ENCODE assay signal across 12 mouse cellular contexts in genomic region chr17:75619472-75619871, GRCm38 (mm10).
DNase-seq lines count a peak whose midpoint lies in the region; ATAC-seq and TF ChIP-seq lines count a peak whose summit lies in the region.
"Had no signal": no experiment of that assay in that cellular context is flagged by ENCODE, and none has a peak within 500 bp of the region (broad histone marks: within the 10 kb centered on the region; RNA-seq: fewer than 3 reads in every experiment).

No protein-coding gene starts in this region.

- peak; percentile 58 for TF ChIP-seq CTCF in midbrain, postnatal 0 days (IDR thresholded peaks at IDR 0.05)
- peak; percentile 16; the same call in 1 of the 2 replicates for TF ChIP-seq CTCF in small intestine, adult 2 months (IDR thresholded peaks at IDR 0.05; ENCODE audit: extremely low read depth, insufficient read length, insufficient replicate concordance, low read depth, low read length)

- peak; percentile 11 for DNase-seq in embryo, embryonic 11 days
- no peak for DNase-seq in embryo, embryonic 9.5 days (ENCODE audit: extremely low spot score)
- DNase-seq in kidney, postnatal 4 days, result peak; percentile 12 to 16
- DNase-seq in kidney, adult 9 months, result no peak
- no peak for DNase-seq in midbrain, postnatal 0 days (ENCODE audit: low spot score)
- no peak for DNase-seq in midbrain, embryonic 14.5 days
- no peak for DNase-seq in neural tube, embryonic 10.5 days (ENCODE audit: extremely low spot score, low spot score)
- DNase-seq: adrenal gland, adult 8-10 months; cerebellum, adult 9-10 months; layer of hippocampus, postnatal 36 days; right cerebral cortex, postnatal 14 days had no signal

- no peak for TF ChIP-seq POLR2A in small intestine, adult 2 months (IDR thresholded peaks at IDR 0.05; ENCODE audit: low read depth, low read length)

- H3K4me1 ChIP-seq in midbrain, postnatal 0 days (ENCODE audit: insufficient read depth, low read length), result no peaks in the 10 kb centered on the region
- H3K4me1 ChIP-seq in midbrain, embryonic 14.5 days (ENCODE audit: control insufficient read depth, insufficient read depth, low read length), result no peaks in the 10 kb centered on the region
- no peaks in the 10 kb centered on the region for H3K4me1 ChIP-seq in small intestine, adult 2 months (ENCODE audit: control insufficient read depth, insufficient read depth, insufficient read length, low read length)

- H3K9me3 ChIP-seq in midbrain, postnatal 0 days (ENCODE audit: low read length), result no peaks in the 10 kb centered on the region
- H3K9me3 ChIP-seq in midbrain, embryonic 14.5 days (ENCODE audit: control insufficient read depth, low read length), result no peaks in the 10 kb centered on the region

- H3K27ac ChIP-seq in midbrain, postnatal 0 days (ENCODE audit: low read depth, low read length), result no peak overlapping the region
- H3K27ac ChIP-seq in midbrain, embryonic 14.5 days (replicated peaks; ENCODE audit: low read depth, low read length), result no peak overlapping the region
- no peak overlapping the region for H3K27ac ChIP-seq in small intestine, adult 2 months (ENCODE audit: insufficient read depth, low read depth, low read length)

- H3K36me3 ChIP-seq in midbrain, postnatal 0 days (ENCODE audit: insufficient read depth, low read length), result no peaks in the 10 kb centered on the region
- H3K36me3 ChIP-seq in midbrain, embryonic 14.5 days (ENCODE audit: control insufficient read depth, insufficient read depth, low read length), result no peaks in the 10 kb centered on the region
- H3K36me3 ChIP-seq in small intestine, adult 2 months (ENCODE audit: control insufficient read depth, insufficient read depth, low read length), result no peaks in the 10 kb centered on the region

- no peak for ATAC-seq in midbrain, postnatal 0 days (ENCODE audit: low FRiP score)
- no peak for ATAC-seq in midbrain, embryonic 14.5 days (ENCODE audit: low FRiP score, low TSS enrichment)

- H3K9ac ChIP-seq in midbrain, postnatal 0 days (replicated peaks; ENCODE audit: low read length, poor library complexity, severe bottlenecking), result no peak overlapping the region
- H3K9ac ChIP-seq in midbrain, embryonic 14.5 days (replicated peaks; ENCODE audit: low read length), result no peak overlapping the region

- H3K27me3 ChIP-seq in midbrain, postnatal 0 days (ENCODE audit: insufficient read depth, low read length), result no peaks in the 10 kb centered on the region
- no peaks in the 10 kb centered on the region for H3K27me3 ChIP-seq in midbrain, embryonic 14.5 days (ENCODE audit: control insufficient read depth, insufficient read depth, low read length)
- no peaks in the 10 kb centered on the region for H3K27me3 ChIP-seq in small intestine, adult 2 months (ENCODE audit: control insufficient read depth, insufficient read depth, low read length)

- H3K4me3 ChIP-seq in midbrain, postnatal 0 days (ENCODE audit: low read depth, low read length), result no peak overlapping the region
- H3K4me3 ChIP-seq in midbrain, embryonic 14.5 days (replicated peaks; ENCODE audit: low read depth, low read length), result no peak overlapping the region
- no peak overlapping the region for H3K4me3 ChIP-seq in small intestine, adult 2 months (ENCODE audit: low read depth, low read length)

- WGBS in midbrain, postnatal 0 days, result 62% methylated on average over 3 of the region's 3 CpGs
- 58% methylated on average over 3 of the region's 3 CpGs for WGBS in midbrain, embryonic 14.5 days
- WGBS in small intestine, adult 2 months, result 71% methylated on average over 3 of the region's 3 CpGs

- H3K4me2 ChIP-seq in midbrain, postnatal 0 days (ENCODE audit: low read depth, low read length, poor library complexity, severe bottlenecking), result no peak overlapping the region
- H3K4me2 ChIP-seq in midbrain, embryonic 14.5 days (ENCODE audit: low read length), result no peak overlapping the region

Comparison
In these comparisons a context has a peak if more than half of its experiments do, and no peak if none do; other contexts are left out.
1. DNase-seq: peak in embryo, embryonic 11 days (single experiment) and kidney, postnatal 4 days (2 of 2); none in embryo, embryonic 9.5 days (single experiment), kidney, adult 9 months (single experiment), midbrain, postnatal 0 days (single experiment), midbrain, embryonic 14.5 days (single experiment) and neural tube, embryonic 10.5 days (single experiment).